Mouse (Mus musculus) midbrain, embryonic 11.5 days (tissue): ENCODE results near the gene Pxk. TPM values are rescaled to one million over a fixed set of nuclear protein-coding genes. Genes with fewer than 3 reads are reported as not detected.

ENCODE experiments used
- ATAC-seq: fragments of 200-750 bp; cut with Nextera tagmentation; 2 replicates; pipeline ENCODE4 v1.8.0; 2017; ENCODE audit warnings: moderate TSS enrichment, moderate library complexity; ENCODE audit not compliant: low FRiP score
- DNase-seq: peaks from one replicate; pipeline ENCODE4 v3.0.0; 2015; ENCODE audit warnings: low spot score; ENCODE audit errors: missing footprints
- H3K27ac ChIP-seq: fragments of 300-500 bp; sonication (generic); 2 replicates; pipeline ENCODE4 v1.5.1; 2014; ENCODE audit warnings: low read depth, low read length
- H3K27me3 ChIP-seq: fragments of 300-500 bp; sonication (generic); 2 replicates; pipeline ENCODE4 v1.6.1; 2014; ENCODE audit warnings: mild to moderate bottlenecking, low read length, moderate library complexity, mixed read lengths; ENCODE audit not compliant: control insufficient read depth, insufficient read depth
- H3K36me3 ChIP-seq: fragments of 300-500 bp; sonication (generic); 2 replicates; pipeline ENCODE4 v1.6.1; 2014; ENCODE audit warnings: mild to moderate bottlenecking, low read length, moderate library complexity, mixed read lengths; ENCODE audit not compliant: control insufficient read depth, insufficient read depth
- H3K4me1 ChIP-seq: fragments of 300-500 bp; sonication (generic); 2 replicates; pipeline ENCODE4 v1.6.1; 2014; ENCODE audit warnings: low read length; ENCODE audit not compliant: control insufficient read depth, insufficient read depth
- H3K4me2 ChIP-seq: fragments of 300-500 bp; sonication (generic); 2 replicates; pipeline ENCODE4 v1.6.1; 2014; ENCODE audit warnings: mild to moderate bottlenecking, moderate library complexity
- H3K4me3 ChIP-seq: fragments of 300-500 bp; sonication (generic); 2 replicates; pipeline ENCODE4 v1.5.1; 2014; ENCODE audit warnings: low read depth, low read length
- H3K9ac ChIP-seq: fragments of 300-500 bp; sonication (generic); 2 replicates; pipeline ENCODE4 v1.6.1; 2014; ENCODE audit warnings: low read length
- H3K9me3 ChIP-seq: fragments of 300-500 bp; sonication (generic); 2 replicates; pipeline ENCODE4 v1.6.1; 2016; ENCODE audit warnings: low read length; ENCODE audit not compliant: control insufficient read depth
- WGBS: fragments of 180-500 bp; shearing (Covaris S2); extraction: QIAGEN DNeasy Blood & Tissue Kit; methylation state at CpG from one replicate; pipeline ENCODE4 v1.1.7; 2014; 5-methylcytosine and 5-hydroxymethylcytosine counted together
- polyA plus RNA-seq: library from polyadenylated mRNA; unstranded; fragments of >200 nt; fragmentation: Nextera tagmentation; extraction: Ambion mirVana; gene quantifications from 2 replicates; pipeline ENCODE4 v1.2.1, GENCODE M21; 2014

Gene Pxk
- polyA plus RNA-seq, 1 experiment from 2014 or later, result 23.2 TPM

DNA sequence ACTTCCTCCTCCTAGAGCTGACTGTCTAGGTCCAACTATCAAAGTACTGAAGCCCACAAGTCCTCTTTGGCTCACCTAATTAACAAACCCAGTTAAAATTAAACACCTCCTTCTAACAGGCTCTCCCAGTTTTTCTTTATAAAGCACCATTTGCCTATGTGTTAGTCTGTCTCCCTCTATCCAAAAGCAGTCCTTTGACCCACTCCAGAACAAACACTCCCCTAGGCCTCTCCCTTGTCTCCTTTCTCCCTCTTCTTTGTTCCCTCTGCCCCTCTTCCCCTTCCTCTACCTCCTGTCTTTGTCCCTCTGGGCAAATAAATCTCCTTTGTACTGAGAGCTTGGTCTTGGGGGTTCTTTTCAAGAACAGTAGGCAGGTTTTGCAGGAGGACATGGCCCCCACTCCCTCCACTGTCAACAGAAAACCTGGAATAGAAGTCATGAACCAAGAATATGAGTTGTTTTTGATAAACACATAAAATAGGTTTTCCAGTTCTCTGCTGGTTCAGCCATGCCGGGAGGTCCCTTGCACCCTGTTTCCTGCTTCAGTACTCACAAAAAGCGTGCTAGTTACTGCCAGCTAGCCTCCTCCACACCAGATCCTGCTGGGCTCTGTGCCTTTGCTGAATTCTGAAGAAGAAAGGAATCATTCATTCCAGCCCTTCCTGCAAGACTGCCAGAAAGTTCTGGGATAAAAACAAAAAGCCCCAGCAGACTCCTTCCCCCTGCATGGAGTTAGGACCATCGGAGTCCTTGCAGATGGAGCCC, 35.3 kb upstream of the Pxk start:
- no peak overlapping the region for H3K4me3 ChIP-seq
- H3K27ac ChIP-seq, result no peak overlapping the region
- WGBS, result 61% methylated on average over 3 of the region's 3 CpGs
- ATAC-seq (no peak), DNase-seq (peak; percentile 83)
- no peak overlapping the region for H3K9ac ChIP-seq
- no peaks in the 10 kb centered on the region for H3K27me3 ChIP-seq
- no peaks in the 10 kb centered on the region for H3K9me3 ChIP-seq
- no peaks in the 10 kb centered on the region for H3K36me3 ChIP-seq
- no peak overlapping the region for H3K4me2 ChIP-seq
- 0 out of 2 replicates have a peak, but pooled peaks cover 3% of the 10 kb centered on the region for H3K4me1 ChIP-seq

DNA sequence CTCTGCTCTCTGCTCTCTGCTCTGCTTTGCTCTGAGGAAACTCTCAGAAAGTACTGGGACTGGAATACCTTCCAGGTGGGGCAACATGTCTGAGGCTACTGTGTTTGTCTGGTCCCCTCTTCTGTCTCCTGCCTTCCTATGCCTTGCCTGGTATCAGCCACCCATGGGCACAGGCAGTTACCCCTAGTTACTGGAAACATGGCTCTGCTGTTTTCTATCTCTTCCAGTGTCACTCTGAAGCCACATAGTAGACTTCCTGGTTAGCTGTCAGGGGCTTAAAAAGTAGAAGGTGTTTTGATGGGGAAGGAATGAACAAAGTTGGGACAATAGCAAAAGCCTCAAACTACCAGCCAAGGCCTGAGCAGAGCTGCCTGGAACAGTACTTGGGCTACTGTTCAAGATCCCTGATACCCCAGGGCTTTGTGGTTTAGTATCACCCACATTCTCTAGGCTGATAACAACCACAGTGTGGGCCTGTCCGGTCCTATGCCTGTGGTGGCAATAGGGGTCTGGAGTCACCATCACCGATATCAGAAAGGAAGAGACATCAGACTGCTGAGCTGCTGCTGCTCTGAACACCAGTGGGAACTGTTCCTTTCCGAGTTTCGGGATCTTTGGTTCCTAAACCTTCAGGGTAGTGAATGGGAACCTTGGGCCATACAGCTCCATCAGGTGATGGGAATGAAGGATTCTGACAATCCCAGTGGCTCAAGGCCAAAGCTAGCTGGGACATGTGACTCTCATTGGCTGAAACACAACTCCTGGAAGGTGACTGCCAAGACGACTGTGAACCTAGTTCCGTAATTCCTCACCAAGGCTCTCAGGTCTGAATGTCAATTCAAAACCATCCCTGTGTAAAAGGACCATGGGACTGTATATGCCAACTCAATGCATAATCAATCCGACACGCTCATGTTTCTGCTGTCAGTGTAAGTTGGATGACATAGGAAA, 33.9 kb upstream of the Pxk start:
- no peak overlapping the region for H3K4me2 ChIP-seq
- 91% methylated on average over 8 of the region's 8 CpGs for WGBS
- ATAC-seq (no peak), DNase-seq (no peak)
- 0 out of 2 replicates have a peak, but pooled peaks cover 3% of the 10 kb centered on the region for H3K4me1 ChIP-seq
- H3K36me3 ChIP-seq, result no peaks in the 10 kb centered on the region
- no peak overlapping the region for H3K27ac ChIP-seq
- no peak overlapping the region for H3K4me3 ChIP-seq
- no peaks in the 10 kb centered on the region for H3K9me3 ChIP-seq
- no peak overlapping the region for H3K9ac ChIP-seq
- no peaks in the 10 kb centered on the region for H3K27me3 ChIP-seq

DNA sequence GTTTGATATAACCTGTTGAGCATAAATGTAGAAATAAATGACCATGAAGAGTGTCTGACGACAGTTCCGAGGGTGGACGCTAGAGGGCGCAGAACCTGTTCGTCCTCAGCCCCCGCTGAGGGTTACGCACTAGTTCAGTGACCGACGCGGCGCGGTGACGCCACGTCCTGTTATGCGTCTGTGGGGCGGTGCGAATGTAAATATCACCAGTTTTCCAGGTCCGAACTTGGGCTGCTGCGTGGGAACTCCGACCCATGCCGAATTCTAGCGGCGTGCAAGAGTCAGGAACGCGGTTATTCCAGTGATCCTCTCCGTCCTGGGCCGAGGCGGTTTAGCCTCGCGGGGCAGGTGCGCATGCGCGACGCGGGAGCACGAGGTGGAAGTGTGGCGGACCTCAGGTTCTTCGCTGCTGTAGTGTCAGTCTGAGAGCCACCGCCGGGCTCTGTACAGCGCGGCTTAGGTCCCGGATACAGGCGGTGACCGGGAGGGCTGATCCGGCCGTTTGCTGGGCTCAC, 17.8 kb upstream of the Pxk start, which contains the start of gene Rpp14:
Gene Rpp14, plus strand, starts transcription at position 203 of the 515 bp plus-strand sequence.
- Histone ChIP-seq H3K36me3 (peaks cover 3% of the 10 kb centered on the region; the same call in 1 of the 2 replicates), H3K9ac (peak within 1 kb of the TSS; percentile 84), H3K4me3 (peak within 1 kb of the TSS; percentile 62), H3K9me3 (no peaks in the 10 kb centered on the region), H3K4me2 (peak within 1 kb of the TSS; percentile 81), H3K27ac (peak within 1 kb of the TSS; percentile 70), H3K27me3 (no peaks in the 10 kb centered on the region), H3K4me1 (peaks cover 6% of the 10 kb centered on the region; the same call in 1 of the 2 replicates)
- ATAC-seq (peak; percentile 97), DNase-seq (peak; percentile 100)
- WGBS, result under 1% methylated on average over 47 of the region's 47 CpGs

DNA sequence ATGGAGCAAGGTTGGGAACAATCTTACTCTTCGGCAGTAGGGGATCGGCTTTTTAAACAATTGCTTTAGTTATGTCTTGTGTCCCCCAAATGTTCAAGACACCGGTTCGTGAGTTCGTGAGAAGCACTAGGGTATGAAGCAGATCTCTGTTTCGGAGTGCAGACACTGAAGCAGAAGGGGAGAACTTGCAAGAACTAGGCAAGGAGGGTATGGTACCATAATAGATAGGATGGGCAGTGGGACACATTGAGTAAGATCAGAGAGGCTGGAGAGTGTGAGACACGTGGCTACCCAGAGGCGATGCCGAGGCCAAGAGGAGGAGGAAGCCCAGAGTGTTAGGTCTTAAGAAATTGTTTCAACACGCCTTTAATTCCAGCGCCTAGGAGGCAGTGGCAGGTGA, 17.3 kb upstream of the Pxk start:
- Histone ChIP-seq H3K36me3 (peaks cover 3% of the 10 kb centered on the region; the same call in 1 of the 2 replicates), H3K9ac (peak overlapping the region; percentile 84), H3K4me3 (peak overlapping the region; percentile 62), H3K27me3 (no peaks in the 10 kb centered on the region), H3K27ac (peak overlapping the region; percentile 70), H3K4me1 (peaks cover 6% of the 10 kb centered on the region; the same call in 1 of the 2 replicates), H3K9me3 (no peaks in the 10 kb centered on the region), H3K4me2 (peak overlapping the region; percentile 81)
- 8% methylated on average over 11 of the region's 11 CpGs for WGBS
- DNase-seq, result no peak
- ATAC-seq, result peak; percentile 41; the same call in 1 of the 2 replicates

DNA sequence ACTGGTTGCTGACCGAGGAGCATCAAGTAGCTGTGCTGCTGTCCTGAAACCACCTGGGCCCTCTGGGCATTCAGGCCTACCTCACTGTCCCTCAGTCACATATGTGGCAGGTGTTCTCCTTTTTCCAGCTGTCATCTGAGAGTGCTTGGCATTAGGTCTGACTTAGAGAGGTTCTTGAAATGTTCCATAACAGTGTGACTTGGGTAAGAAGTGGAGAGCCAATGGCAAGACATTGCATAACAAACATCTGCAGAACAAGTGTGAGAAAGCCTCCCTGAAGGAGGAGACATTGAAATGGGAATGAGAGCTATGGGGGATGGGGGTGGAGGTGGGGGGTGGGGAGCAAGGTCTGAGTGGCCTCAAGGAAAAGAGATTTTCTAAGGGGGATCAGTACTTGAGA, 15.1 kb upstream of the Pxk start:
- H3K27ac ChIP-seq, result no peak overlapping the region
- H3K4me1 ChIP-seq, result peaks cover 6% of the 10 kb centered on the region; the same call in 1 of the 2 replicates
- no peak overlapping the region for H3K4me3 ChIP-seq
- WGBS, result 93% methylated on average over 1 of the region's 1 CpGs
- H3K36me3 ChIP-seq, result peaks cover 7% of the 10 kb centered on the region
- no peak overlapping the region for H3K9ac ChIP-seq
- H3K27me3 ChIP-seq, result no peaks in the 10 kb centered on the region
- ATAC-seq (no peak), DNase-seq (no peak)
- H3K9me3 ChIP-seq, result no peaks in the 10 kb centered on the region
- H3K4me2 ChIP-seq, result no peak overlapping the region

DNA sequence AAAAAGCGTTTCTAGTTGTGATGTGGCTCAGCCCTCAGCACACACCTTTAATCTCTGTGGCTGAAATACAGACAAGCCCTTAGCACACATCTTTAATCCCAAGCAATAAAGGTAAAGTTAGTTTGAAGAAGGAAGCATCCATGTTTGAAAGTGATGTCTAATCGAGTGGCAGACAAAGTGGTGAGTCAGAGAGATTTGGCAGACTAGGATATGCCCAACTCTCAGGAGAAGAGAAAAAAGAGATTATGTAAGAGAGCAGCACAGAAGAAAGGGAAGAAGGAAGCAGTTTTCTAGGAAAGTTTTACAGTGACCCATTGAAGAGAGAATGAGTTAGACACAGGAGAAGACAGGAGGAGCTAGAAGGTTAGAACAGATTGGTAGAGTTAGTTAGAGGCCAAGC, 9.0 kb upstream of the Pxk start:
- DNase-seq (no peak), ATAC-seq (no peak)
- Histone ChIP-seq H3K4me3 (no peak overlapping the region), H3K9me3 (no peaks in the 10 kb centered on the region), H3K4me2 (no peak overlapping the region), H3K9ac (no peak overlapping the region), H3K36me3 (peaks cover 12% of the 10 kb centered on the region), H3K27me3 (no peaks in the 10 kb centered on the region), H3K4me1 (no peaks in the 10 kb centered on the region), H3K27ac (no peak overlapping the region)
- WGBS, result 87% methylated on average over 2 of the region's 2 CpGs

DNA sequence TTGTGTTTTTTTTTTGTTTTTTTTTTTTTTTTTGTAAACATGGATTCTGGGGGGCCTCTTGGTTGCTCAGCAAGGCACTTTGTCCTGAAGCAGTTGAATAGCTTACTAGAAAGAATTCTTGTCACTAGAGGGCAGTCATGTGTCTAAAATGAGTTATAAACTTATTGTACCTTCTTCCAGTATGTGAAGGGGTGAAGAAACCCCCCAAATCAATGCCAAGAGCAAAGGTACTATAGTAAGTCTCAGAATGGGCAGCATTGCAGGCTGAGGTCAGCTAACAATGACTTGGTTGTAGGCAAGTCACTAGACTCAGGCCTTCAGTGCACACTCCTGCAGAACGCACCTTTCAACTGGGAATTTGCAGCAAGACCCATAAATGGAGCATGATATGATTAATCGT, 5.4 kb upstream of the Pxk start:
- H3K4me2 ChIP-seq, result no peak overlapping the region
- peaks cover under 1% of the 10 kb centered on the region; the same call in 1 of the 2 replicates for H3K4me1 ChIP-seq
- no peak for DNase-seq
- no peaks in the 10 kb centered on the region for H3K27me3 ChIP-seq
- H3K36me3 ChIP-seq, result peaks cover 5% of the 10 kb centered on the region; the same call in 1 of the 2 replicates
- H3K9ac ChIP-seq, result no peak overlapping the region
- no peak overlapping the region for H3K4me3 ChIP-seq
- no peak overlapping the region for H3K27ac ChIP-seq
- no peak for ATAC-seq
- no peaks in the 10 kb centered on the region for H3K9me3 ChIP-seq
- 90% methylated on average over 2 of the region's 2 CpGs for WGBS

DNA sequence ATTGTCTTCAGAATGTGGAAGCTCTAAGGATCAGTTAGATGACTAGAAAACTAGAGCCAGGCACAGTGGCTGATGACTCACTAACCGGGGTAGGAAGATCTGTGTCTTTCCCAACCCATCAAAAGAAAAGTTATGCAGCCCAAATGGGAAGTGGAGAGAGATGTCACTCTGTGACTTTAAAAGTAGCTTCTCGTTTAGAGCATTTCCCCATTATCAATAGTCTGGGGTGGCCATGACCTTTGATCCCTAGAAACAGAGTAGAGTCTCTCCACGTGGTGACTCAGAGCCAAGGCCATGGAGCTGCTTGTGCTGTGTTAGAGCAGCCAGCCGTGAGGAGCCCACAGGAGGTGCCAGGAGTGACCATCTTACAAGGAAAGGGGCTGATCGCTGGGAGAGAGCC, 4.6 kb upstream of the Pxk start:
- DNase-seq (no peak), ATAC-seq (no peak)
- Histone ChIP-seq H3K9me3 (no peaks in the 10 kb centered on the region), H3K4me2 (no peak overlapping the region), H3K27ac (no peak overlapping the region), H3K27me3 (no peaks in the 10 kb centered on the region), H3K4me3 (no peak overlapping the region), H3K9ac (no peak overlapping the region), H3K4me1 (peaks cover 3% of the 10 kb centered on the region; the same call in 1 of the 2 replicates), H3K36me3 (peaks cover 5% of the 10 kb centered on the region; the same call in 1 of the 2 replicates)
- WGBS, result 55% methylated on average over 5 of the region's 5 CpGs
